Mouse (Mus musculus): ENCODE measurements around the gene Gpr87.
"Not testable (repeated sequence)": the region's sequence is repeated elsewhere in the genome, so short reads cannot be mapped to it uniquely, and the experiment has no call there.

Gpr87 gene

GRCm38 (mm10) chr3:59185662-59186061, 9.2 kb downstream of the Gpr87 start:
- DNase-seq = no peak

- DNase-seq = no peak
Observed at GRCm38 (mm10) chr3:59182129-59182528, 12.8 kb downstream of the Gpr87 start.

GRCm38 (mm10) chr3:59181134-59181533, 13.8 kb downstream of the Gpr87 start:
- no peak for DNase-seq

- DNase-seq = no peak
Observed at GRCm38 (mm10) chr3:59176871-59177270, 18.0 kb downstream of the Gpr87 start.

DNA sequence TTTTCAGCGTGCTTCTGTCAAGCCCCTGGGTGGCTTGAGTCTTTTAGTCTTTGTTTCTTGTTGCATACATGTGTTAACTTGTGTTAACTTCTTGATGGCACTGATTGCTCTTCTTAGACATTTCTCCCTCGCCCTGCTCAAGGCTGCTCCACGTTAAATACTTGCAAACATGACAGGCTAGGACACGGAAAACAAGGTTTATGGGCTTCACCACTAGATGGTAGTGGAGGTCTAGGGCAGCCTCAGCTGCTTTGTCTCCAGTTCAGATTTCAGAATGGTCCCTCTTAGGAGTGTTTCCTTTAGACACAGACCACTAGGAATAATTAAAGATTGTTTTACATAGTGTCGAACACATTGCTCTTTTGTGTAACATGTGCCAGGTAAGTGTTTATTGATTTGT, 19.7 kb downstream of the Gpr87 start:
- peak; percentile 62 for DNase-seq

- no peak for DNase-seq
Observed at GRCm38 (mm10) chr3:59174426-59175154, 20.3 kb downstream of the Gpr87 start.

- DNase-seq = peak; percentile 22
Observed at GRCm38 (mm10) chr3:59169921-59170627, 24.8 kb downstream of the Gpr87 start.

DNA sequence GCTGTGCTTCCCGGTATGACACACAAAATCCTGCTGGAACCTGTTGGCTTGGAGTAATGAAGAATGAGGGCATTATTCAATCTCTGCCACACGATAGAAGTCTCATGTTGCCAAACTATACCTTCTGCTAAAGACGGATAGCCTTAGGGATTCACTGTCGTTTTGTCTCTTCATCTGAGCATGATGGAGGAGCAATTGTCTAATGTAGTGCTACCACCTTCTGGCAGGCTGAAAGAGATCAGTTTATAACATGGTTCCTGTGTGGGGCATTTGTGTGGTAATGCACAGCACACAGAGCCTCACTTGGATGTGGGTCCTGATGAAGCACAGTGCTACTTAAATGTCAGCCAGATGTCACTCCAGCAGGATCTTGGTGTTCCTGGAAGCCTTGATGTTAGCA, 25.7 kb downstream of the Gpr87 start:
- no peak for DNase-seq

DNA sequence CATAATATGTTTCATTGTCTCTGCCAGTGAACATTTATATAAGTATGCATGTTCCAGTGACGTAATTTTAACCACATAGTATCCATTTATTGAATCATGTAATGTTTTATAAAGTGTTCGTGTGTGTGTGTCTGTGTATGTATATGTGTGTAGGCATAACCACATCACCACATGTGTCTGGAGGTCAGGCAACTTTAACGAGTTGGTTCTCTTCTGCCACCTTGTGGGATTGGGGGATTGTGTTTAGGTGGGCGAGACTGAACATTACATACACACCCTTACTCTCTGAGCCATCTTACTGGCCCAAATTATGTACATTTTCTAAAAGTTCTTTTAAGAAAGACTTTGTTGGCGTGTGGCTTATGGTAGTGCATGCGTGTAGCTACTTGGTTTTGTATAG, 26.4 kb downstream of the Gpr87 start:
- no peak for DNase-seq

GRCm38 (mm10) chr3:59167417-59168054, 27.4 kb downstream of the Gpr87 start:
- DNase-seq = no peak

DNA sequence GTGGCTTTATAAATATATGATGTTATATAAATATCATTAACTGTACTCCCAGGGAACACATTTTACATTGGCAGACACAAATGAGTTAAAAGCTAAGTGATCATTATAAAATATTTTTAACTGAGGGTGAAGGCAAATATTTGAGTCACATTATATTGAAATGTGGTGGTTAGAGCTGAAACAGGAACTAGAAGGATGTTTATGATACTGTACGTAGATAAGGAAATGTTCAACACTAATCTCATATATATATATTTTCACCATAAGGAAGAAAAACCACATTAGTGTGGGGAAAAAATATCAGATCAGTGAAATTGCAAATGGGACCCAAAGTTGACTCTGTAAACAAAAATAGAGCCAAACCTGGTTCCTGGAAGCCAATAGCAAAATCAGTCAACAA, 34.4 kb downstream of the Gpr87 start:
- DNase-seq = no peak

GRCm38 (mm10) chr3:59157048-59157447, 37.9 kb downstream of the Gpr87 start:
- DNase-seq = no peak

DNA sequence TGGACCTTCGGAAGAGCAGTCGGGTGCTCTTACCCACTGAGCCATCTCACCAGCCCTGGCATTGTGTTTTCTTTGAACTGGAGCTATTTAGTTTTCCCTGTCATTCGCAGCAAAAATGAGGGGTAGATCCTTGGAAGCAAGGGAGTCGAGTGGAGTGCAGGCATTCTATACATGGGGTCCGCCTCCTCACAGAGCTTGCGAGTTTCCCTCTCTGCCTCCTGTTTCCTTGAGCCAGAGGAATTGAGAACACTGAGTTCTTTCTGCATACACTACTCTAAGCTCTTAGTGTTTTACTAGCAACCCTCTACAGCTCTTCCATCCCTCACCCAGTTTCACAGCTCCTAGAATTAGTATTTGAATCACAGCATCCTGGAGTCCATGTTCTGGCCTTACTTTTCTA, 39.5 kb downstream of the Gpr87 start:
- no peak for DNase-seq

DNA sequence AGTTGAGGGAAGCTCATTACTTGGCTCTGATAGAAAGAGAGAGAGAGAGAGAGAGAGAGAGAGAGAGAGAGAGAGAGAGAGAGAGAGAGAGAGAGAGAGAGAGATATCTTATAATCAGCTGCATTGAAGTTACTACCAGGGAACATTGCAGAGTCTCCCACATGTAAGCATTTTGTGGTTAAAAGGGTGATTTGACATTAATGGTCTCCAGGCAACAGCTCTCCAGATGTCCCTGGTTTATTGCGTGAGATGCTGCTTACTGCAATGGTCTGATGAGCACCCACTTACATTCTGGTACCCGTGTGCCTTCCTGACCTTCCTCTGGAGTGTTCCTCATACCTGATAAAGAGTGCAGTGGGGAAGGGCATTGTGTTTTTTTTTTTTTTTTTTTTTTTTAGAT, 40.0 kb downstream of the Gpr87 start:
- DNase-seq = no peak

GRCm38 (mm10) chr3:59153424-59153823, 41.5 kb downstream of the Gpr87 start, which contains the start of gene P2ry14:
Gene P2ry14, minus strand, starts transcription at chr3:59153618.
- no peak for DNase-seq

- no peak for DNase-seq
Observed at GRCm38 (mm10) chr3:59150624-59151023, 44.3 kb downstream of the Gpr87 start.

GRCm38 (mm10) chr3:59149646-59150045, 45.3 kb downstream of the Gpr87 start:
- DNase-seq = no peak

GRCm38 (mm10) chr3:59145194-59145593, 49.7 kb downstream of the Gpr87 start:
- DNase-seq = peak; percentile 9

GRCm38 (mm10) chr3:59141507-59142305, 53.2 kb downstream of the Gpr87 start:
- no peak for DNase-seq

GRCm38 (mm10) chr3:59140941-59141340, 54.0 kb downstream of the Gpr87 start:
- not testable (repeated sequence) for DNase-seq

- DNase-seq = no peak
Observed at GRCm38 (mm10) chr3:59140115-59140514, 54.8 kb downstream of the Gpr87 start.

- DNase-seq = no peak
Observed at GRCm38 (mm10) chr3:59139651-59140051, 55.3 kb downstream of the Gpr87 start.

GRCm38 (mm10) chr3:59138946-59139468, 55.9 kb downstream of the Gpr87 start:
- DNase-seq = peak; percentile 14
